Mouse (Mus musculus) adrenal gland, adult (tissue): Measurements from ENCODE around the gene Rnf213.
A peak's percentile ranks its signal among the peaks of the same experiment; 100 is the strongest.

Experiments used
- DNase-seq, 2 experiments: peaks; one replicate each; pipeline ENCODE4 v3.0.0; 2022 to 2023; ENCODE audit warnings: low spot score in 1 of 2; ENCODE audit not compliant: inconsistent age in 2 of 2

Rnf213 gene

GRCm38 (mm10) chr11:119434316-119434715 is 41.4 kb downstream of the Rnf213 start:
- DNase-seq: no peak

GRCm38 (mm10) chr11:119435880-119436872 is 43.3 kb downstream of the Rnf213 start:
- DNase-seq: no peak

- DNase-seq: no peak
Measured at GRCm38 (mm10) chr11:119438776-119439175, 45.9 kb downstream of the Rnf213 start.

GRCm38 (mm10) chr11:119442199-119442598 is 49.3 kb downstream of the Rnf213 start:
- peak in 1 of 2 experiments; percentile 38 for DNase-seq

- DNase-seq: no peak
Measured at GRCm38 (mm10) chr11:119443442-119443841, 50.5 kb downstream of the Rnf213 start.

- DNase-seq: no peak
Measured at GRCm38 (mm10) chr11:119456097-119456496, 63.2 kb downstream of the Rnf213 start.

GRCm38 (mm10) chr11:119477876-119478275 is 85.0 kb downstream of the Rnf213 start:
- no peak for DNase-seq

- DNase-seq: peak; percentile 98 to 99
Measured at GRCm38 (mm10) chr11:119490861-119491689, 98.2 kb downstream of the Rnf213 start, which contains the start of gene Endov. TSS of gene Endov (plus strand) at chr11:119491347.

GRCm38 (mm10) chr11:119491690-119492087 is 98.8 kb downstream of the Rnf213 start:
- no peak for DNase-seq

GRCm38 (mm10) chr11:119492830-119493229 is 99.9 kb downstream of the Rnf213 start:
- DNase-seq: no peak

GRCm38 (mm10) chr11:119493516-119493915 is 100.6 kb downstream of the Rnf213 start:
- no peak for DNase-seq

- no peak for DNase-seq
Measured at GRCm38 (mm10) chr11:119496147-119496546, 103.2 kb downstream of the Rnf213 start.

GRCm38 (mm10) chr11:119497451-119497850 is 104.6 kb downstream of the Rnf213 start:
- no peak for DNase-seq

- DNase-seq: no peak
Measured at GRCm38 (mm10) chr11:119499297-119499696, 106.4 kb downstream of the Rnf213 start.

- DNase-seq: no peak
Measured at GRCm38 (mm10) chr11:119500011-119500410, 107.1 kb downstream of the Rnf213 start.

- DNase-seq: peak; percentile 67 to 91
Measured at GRCm38 (mm10) chr11:119503675-119504074, 110.8 kb downstream of the Rnf213 start.

- DNase-seq: no peak
Measured at GRCm38 (mm10) chr11:119506386-119506785, 113.5 kb downstream of the Rnf213 start.

GRCm38 (mm10) chr11:119507772-119508171 is 114.9 kb downstream of the Rnf213 start:
- DNase-seq: no peak

GRCm38 (mm10) chr11:119509165-119509776 is 116.4 kb downstream of the Rnf213 start:
- no peak for DNase-seq

GRCm38 (mm10) chr11:119513038-119513659 is 120.2 kb downstream of the Rnf213 start:
- DNase-seq: no peak
